Mouse (Mus musculus): ENCODE measurements around the gene Snn. TPM values are rescaled to one million over a fixed set of nuclear protein-coding genes. Genes with fewer than 3 reads are reported as not detected.
"Not testable (repeated sequence)": the region's sequence is repeated elsewhere in the genome, so short reads cannot be mapped to it uniquely, and the experiment has no call there.

Gene Snn
- 10 to 100 TPM; 28.1 to 33.8 TPM for total RNA-seq (2021)

DNA sequence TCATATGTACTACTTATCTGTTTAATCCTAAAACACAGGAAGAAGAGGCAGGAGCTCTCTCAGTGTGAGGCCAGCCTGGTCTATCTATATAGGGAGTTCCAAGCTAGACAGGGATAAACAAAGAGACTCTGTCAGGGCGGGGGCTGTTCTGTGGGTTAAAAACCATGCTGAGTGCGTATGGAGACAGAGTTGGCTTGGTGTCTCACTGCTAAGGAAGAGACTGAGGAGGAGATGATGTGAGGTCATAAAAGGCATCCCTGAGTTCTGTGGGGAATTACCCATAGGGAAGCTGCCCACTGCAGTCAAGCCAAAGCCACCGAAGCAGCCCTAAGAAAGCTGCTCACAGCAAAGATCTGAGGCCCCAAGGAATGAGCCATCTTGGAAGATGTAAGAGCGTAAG lies at the start of gene Snn:
Gene Snn (plus strand): TSS at position 301 of the 400 bp plus-strand sequence.
- no peak for DNase-seq
- intact Hi-C loops (cut with DNase I) = no loop called here

- no peak for DNase-seq
- intact Hi-C loops (cut with DNase I) = no loop called here
These were observed 49.5 kb upstream of the Snn start for GRCm38 (mm10) chr16:11011206-11011605.

- intact Hi-C loops (cut with DNase I) = no loop called here
- DNase-seq = no peak
These were observed 48.8 kb upstream of the Snn start for GRCm38 (mm10) chr16:11011939-11012338.

GRCm38 (mm10) chr16:11012571-11013463 lies 47.9 kb upstream of the Snn start:
- intact Hi-C loops (cut with DNase I) = no loop called here
- DNase-seq = peak; percentile 50 to 56

DNA sequence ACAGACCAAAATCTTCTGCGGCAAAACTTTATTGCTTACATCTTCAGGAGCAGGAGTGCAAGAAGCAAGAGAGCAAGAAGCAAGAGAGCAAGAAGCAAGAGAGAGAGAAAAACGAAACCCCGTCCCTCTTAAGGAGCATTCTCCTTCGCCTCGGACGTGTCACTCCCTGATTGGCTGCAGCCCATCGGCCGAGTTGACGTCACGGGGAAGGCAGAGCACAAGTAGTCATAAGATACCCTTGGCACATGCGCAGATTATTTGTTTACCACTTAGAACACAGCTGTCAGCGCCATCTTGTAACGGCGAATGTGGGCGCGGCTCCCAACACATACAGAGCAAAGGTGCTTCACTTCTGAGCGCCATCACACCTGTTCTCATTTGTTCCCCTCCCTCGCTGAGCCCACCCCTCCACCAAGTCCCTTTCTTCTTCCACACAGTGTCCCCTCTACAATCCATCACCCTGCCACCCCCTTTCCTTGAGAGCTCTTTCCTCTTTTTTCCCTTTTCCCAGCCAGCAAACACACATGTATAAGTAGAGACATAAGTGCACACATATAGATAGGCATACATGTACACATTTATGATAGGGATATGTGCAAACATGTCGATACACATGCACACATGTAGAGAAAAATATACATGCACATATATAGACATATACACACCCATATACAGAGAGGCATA lies 47.1 kb upstream of the Snn start:
- intact Hi-C loops (cut with DNase I); DNase-seq: not testable (repeated sequence)

- intact Hi-C loops (cut with DNase I) = no loop called here
- no peak for DNase-seq
These were observed 46.3 kb upstream of the Snn start for GRCm38 (mm10) chr16:11014407-11014806.

DNA sequence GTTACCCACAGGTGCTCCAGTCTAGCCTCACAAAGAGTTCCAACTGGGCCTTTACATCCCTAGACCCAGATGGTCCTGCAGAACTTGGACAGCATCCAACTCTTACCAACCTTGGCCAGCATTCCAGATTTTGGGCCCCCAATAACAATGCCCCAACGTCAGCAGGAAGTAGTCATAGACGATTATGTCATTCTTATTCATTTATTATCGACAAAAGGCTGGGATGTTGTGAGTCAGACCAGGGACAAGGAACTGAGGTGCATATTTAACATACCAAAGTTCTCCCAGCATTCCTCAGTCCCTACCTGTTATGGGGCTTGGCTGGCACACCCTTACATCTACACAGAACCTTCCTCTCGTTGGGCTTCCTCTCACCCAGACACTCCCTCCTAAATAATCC lies 44.4 kb upstream of the Snn start:
- no peak for DNase-seq
- intact Hi-C loops (cut with DNase I) = no loop called here

- intact Hi-C loops (cut with DNase I) = no loop called here
- no peak for DNase-seq
These were observed 42.7 kb upstream of the Snn start for GRCm38 (mm10) chr16:11017807-11018595.

DNA sequence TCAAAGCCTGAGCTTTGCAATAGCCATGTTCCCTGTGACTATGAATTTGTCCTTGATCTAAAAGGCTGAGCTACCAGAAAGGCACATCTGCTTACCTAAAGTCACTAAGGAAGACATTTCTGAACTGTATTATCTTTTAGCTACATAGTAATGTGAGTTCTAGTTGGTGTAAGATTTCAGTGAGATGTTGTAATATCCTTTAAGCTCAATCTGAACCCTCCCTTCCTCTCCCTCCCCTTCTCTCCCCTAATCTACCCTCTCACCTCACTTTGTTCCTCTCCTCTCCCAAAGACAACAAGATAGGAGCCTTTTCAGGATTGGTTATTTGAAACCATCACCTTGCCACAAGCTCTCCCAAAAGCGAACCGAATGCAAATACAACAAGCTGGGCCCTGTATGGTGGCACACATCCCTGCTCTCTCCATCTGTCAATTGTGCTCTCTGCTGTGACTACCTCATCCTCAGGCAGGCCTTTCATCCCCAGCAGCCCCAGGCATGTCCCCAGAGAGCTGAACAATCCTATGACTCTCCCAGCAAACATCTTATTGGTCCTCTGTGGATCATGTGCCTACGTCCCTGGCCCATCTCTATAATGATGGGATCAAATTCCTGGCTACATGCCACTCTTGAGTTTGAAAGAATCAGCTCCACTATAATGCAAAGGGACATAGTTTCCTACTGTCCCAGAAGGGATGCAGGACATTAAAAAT lies 39.2 kb upstream of the Snn start:
- no peak for DNase-seq
- intact Hi-C loops (cut with DNase I) = no loop called here

DNA sequence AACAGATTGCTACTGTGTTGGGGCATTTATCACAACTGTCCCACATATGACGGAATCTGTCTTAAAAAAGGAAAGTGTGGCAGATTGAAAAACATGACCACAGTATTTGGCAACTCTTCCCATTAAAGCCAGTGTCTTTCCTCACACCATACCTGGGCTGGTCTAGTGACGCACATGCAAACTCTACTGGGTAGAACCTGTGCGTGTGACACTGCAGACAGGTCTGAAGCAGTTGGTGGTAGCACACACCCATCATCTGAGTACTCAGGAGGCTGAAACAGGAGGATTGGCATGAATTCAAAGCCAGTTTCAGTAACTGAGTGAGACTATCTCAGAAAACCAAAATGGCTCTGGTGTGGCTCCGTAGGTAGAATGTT lies 38.6 kb upstream of the Snn start:
- DNase-seq = no peak
- intact Hi-C loops (cut with DNase I) = no loop called here

DNA sequence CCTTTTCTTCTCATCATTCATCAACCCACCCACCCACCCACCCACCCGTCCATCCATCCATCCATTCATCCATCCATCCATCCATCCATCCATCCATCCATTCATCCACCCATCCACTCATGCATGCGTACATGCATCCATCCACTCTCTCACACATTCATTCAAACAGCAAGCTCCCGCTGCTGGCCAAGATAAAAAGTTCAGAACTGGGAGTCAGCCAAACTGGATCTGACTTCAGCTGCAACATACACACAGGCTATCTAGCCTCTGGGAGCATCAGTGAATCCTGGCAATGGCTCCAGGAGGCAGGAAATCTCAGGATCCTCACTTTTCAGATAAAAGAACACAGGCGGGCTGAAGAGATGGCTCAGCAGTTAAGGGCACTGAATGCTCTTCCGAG lies 37.1 kb upstream of the Snn start:
- intact Hi-C loops (cut with DNase I) = no loop called here
- DNase-seq = no peak

DNA sequence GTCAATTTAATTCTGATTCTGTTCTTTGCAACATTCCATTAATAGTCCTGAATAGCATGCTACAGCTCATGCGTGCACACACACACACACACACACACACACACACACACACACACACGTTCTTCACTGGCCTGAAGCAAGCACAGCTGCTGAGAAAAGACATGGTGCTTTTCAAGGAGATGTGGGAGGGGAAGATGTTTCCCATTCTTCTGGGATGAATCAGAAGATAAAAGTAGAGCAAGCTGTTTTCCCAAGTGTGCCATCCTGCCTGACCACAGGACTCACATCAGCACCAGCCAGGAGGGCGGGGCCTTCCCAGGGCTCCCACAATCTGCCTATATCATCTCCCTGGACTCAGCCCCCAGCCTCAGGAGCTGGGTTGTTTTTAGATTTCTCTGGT lies 35.9 kb upstream of the Snn start:
- DNase-seq = no peak
- intact Hi-C loops (cut with DNase I) = no loop called here

DNA sequence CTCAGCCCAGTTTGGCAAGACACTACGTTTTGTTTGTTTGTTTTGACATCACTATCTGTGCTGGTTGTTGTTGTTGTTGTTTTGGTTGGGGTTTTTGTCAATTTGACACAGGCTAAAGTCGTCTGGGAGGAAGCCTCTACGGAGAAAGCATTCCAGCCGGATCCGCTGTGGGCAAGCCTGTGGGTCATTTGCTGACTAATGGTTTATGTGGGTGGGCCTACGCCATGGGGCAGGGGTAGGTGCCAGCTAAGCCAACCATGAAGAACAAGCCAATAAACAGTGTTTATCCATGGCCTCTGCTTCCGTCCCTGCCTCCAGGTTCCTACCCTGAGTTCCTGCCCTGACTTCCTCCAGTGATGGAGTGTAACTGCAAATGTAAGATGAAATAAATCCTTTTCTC lies 32.5 kb upstream of the Snn start:
- intact Hi-C loops (cut with DNase I) = no loop called here
- no peak for DNase-seq

GRCm38 (mm10) chr16:11030844-11031243 lies 29.9 kb upstream of the Snn start:
- DNase-seq = no peak
- intact Hi-C loops (cut with DNase I) = loop anchor here (10.0 kb wide), 1 partner anchor 466 kb away; no protein-coding TSS in a partner anchor

- intact Hi-C loops (cut with DNase I) = loop anchor here (10.0 kb wide), 1 partner anchor 467 kb away; no protein-coding TSS in a partner anchor
These were observed 29.4 kb upstream of the Snn start for GRCm38 (mm10) chr16:11031320-11031719.

GRCm38 (mm10) chr16:11034193-11034803 lies 26.4 kb upstream of the Snn start:
- DNase-seq = peak; percentile 88 to 89
- intact Hi-C loops (cut with DNase I) = loop anchor here (1.0 to 10.0 kb wide), 6 partner anchors 41 to 469 kb away; no protein-coding TSS in a partner anchor

More at GRCm38 (mm10) chr16:11031320-11031719, 29.4 kb upstream of the Snn start:
- no peak for DNase-seq

DNA sequence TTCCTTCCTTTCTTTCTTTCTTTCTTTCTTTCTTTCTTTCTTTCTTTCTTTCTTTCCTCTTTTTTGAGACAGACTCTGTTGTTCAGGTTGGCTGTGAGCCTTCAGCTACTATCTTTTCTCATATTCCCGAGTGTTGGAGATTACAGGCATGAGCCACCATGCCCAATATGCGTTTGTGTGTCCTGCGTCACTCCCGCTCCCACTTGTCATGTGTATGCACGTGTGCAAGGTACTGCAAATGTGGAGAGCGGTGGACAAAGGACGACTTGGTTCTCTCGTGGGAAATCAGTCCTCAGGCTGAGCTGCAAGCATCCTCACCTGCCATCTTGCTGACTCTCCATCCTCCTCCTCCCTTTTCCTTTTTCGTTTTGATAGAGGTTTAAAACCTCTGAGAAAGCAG lies 25.5 kb upstream of the Snn start:
- no peak for DNase-seq
- intact Hi-C loops (cut with DNase I) = loop anchor here (2.0 to 10.0 kb wide), 5 partner anchors 37 to 470 kb away; no protein-coding TSS in a partner anchor

DNA sequence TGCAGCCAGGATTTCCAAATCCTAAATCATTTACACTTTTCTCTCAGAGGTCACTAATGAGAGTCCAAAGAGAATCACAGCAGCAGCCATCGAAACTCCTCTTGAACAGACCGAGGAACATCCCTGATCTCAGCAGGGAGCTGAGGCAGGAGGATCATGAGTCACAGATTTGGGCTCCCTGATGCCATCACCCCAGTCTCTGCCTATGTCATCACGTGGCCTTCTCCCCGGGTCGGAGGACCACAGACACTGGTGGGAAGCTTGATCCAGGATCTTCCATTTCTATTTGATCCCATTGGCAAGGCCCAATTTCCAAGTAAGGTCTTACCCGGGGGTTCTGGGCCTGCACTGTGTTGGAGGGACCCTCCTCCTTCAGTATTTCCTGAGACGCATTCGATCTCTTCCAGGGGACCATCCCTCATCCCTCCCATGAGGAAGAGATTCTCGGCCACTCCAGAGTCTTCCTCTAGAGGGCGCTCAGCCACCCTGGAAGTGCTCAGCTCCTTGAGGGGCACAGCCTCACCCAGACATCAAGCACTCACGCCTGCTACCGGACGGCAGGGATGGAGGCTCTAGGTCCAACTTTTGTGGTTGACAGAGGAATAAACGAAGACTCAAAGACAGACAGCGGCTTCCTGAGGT lies 24.8 kb upstream of the Snn start:
- peak; percentile 80 to 84 for DNase-seq
- intact Hi-C loops (cut with DNase I) = loop anchor here (1.0 to 10.0 kb wide), 6 partner anchors 36 to 471 kb away; no protein-coding TSS in a partner anchor

DNA sequence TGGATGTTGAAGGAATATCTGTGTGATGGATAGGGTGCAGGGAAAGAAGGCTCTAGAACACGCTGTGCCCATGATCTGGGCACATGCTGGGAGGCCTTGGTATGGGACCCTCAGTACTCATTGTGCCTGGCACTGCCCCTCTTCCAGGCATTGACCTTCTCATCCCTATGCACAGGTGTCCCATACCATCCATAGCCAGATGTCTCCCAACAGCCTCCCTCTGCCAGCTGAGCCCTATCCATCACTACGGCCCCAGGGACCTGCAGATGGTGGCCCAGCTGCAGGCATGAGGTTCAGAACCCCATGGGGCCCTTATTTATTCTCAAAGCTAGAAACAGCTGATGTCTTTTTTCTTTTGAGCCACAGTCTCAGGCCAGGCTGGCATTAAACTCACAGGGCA lies 20.1 kb upstream of the Snn start:
- intact Hi-C loops (cut with DNase I) = no loop called here
- no peak for DNase-seq

All from heart, postnatal 36 days (tissue).